Mouse (Mus musculus) bone marrow, adult 2 months (tissue): ENCODE results near the gene Islr.

Experiments
- CTCF ChIP-seq: fragments of 200-500 bp; IDR thresholded peaks from 2 replicates; pipeline ENCODE4 v1.5.1; 2011; ENCODE audit warnings: low read length, control low read depth; ENCODE audit not compliant: control insufficient read depth, insufficient read depth
- POLR2A ChIP-seq: fragments of 200-500 bp; IDR thresholded peaks from 2 replicates; pipeline ENCODE4 v1.6.1; 2011; ENCODE audit warnings: low read depth, mild to moderate bottlenecking, control low read depth, low read length, borderline replicate concordance; ENCODE audit not compliant: control insufficient read depth

DNA sequence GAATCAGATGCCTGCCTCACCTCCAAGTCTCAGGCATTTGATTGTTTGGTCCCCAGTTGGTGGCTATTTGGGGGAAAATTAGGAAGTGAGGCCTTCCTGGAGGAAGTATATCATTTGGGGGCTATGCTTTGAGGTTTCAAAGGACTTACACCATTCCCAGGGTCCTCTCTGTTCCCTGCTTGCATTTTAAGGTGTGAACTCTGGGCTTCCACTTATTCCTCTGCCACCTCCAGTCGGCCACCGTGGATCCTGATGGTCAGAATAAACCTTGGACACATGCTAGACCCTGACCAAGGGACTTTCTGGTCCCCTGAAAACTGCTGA lies 6.2 kb upstream of the Islr start:
- no peak for TF ChIP-seq POLR2A
- no peak for TF ChIP-seq CTCF
